Mouse (Mus musculus) ES-Bruce4 (cell line): ENCODE data around the gene Kif26b.

ENCODE experiments used
- CTCF ChIP-seq: IDR thresholded peaks from one replicate; pipeline ENCODE4 v1.8.1; 2011; ENCODE audit warnings: low read depth, low read length
- POLR2A ChIP-seq: IDR thresholded peaks from one replicate; pipeline ENCODE4 v1.8.1; 2011; ENCODE audit warnings: low read length; ENCODE audit not compliant: insufficient read depth

GRCm38 (mm10) chr1:178988176-178988575 lies 459.3 kb downstream of the Kif26b start:
- TF ChIP-seq POLR2A (no peak), CTCF (no peak)
